7 mouse cellular contexts compared by ENCODE assay signal in the genomic region with DNA sequence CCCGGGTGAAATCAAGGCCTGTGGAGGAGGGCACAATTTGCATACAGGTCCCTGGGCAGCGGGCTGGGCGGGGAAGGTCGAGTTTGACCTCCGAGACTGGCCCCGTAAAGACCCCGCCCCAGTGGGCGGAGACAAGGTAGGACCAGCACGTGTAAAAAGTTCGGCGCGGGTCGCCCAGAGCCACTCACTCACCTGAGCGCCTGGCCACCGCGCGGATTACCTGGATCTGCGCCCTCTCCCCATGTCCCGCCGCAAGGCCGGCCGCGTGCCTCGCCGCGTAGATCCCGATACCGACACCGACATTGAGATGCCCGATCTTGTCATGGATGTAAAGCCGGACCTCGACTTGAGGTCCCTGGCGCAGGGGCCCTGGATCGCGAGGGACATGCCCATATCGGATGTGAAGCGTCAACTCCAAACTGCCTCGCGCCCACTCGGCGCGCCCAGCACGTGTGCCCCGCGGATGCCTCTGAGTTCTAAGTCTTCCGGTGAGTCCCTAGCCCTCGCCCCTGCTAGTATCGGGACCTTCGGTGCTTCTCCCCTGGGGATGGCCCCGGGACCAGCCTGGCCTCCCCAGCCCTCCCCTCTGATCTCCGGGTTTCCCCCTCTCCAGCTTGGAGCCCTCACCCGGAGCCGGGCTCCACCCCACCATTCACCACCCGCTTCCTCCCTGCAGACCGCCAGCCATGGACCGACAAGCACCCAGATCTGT. TPM values are rescaled to one million over a fixed set of nuclear protein-coding genes. Genes with fewer than 3 reads are reported as not detected.
DNase-seq lines count a peak whose midpoint lies in the region; ATAC-seq lines count a peak whose summit lies in the region.

A gene (plus strand): TSS at position 147 of the 712 bp plus-strand sequence.
A gene (minus strand): TSS at position 455 of the 712 bp plus-strand sequence.

- DNase-seq in B cell, adult 2 months = peak; percentile 72 to 76
- DNase-seq in CD8-positive naive resting alpha-beta T cell, adult 2 months (ENCODE audit: low read depth in 2 of 2, low spot score in 2 of 2) = peak; percentile 24 to 28
- peak; percentile 58 for DNase-seq in naive thymus-derived CD4-positive, alpha-beta T cell, adult 2 months (ENCODE audit: low read depth)
- no peak for DNase-seq in left cerebral cortex, postnatal 4 days

- peaks cover 39% of the 10 kb centered on the region for H3K27me3 ChIP-seq in embryonic facial prominence, embryonic 13.5 days
- peaks cover 33% of the 10 kb centered on the region for H3K27me3 ChIP-seq in hindbrain, embryonic 16.5 days (replicated peaks; ENCODE audit: control insufficient read depth, insufficient read depth, low read length)
- peaks cover 18% of the 10 kb centered on the region for H3K27me3 ChIP-seq in liver, embryonic 12.5 days (replicated peaks)

- peaks cover 28% of the 10 kb centered on the region for H3K36me3 ChIP-seq in embryonic facial prominence, embryonic 13.5 days
- H3K36me3 ChIP-seq in hindbrain, embryonic 16.5 days (ENCODE audit: control insufficient read depth, insufficient read depth, low read length) = peaks cover 14% of the 10 kb centered on the region
- peaks cover 28% of the 10 kb centered on the region for H3K36me3 ChIP-seq in liver, embryonic 12.5 days

- peak within 1 kb of the TSS; percentile 82 for H3K4me2 ChIP-seq in embryonic facial prominence, embryonic 13.5 days
- H3K4me2 ChIP-seq in hindbrain, embryonic 16.5 days (ENCODE audit: low read length) = peak within 1 kb of the TSS; percentile 60
- H3K4me2 ChIP-seq in liver, embryonic 12.5 days = peak within 1 kb of the TSS; percentile 92

- H3K4me1 ChIP-seq in embryonic facial prominence, embryonic 13.5 days = peaks cover 37% of the 10 kb centered on the region
- H3K4me1 ChIP-seq in hindbrain, embryonic 16.5 days (ENCODE audit: control insufficient read depth, insufficient read depth, low read depth, low read length) = peaks cover 16% of the 10 kb centered on the region
- H3K4me1 ChIP-seq in liver, embryonic 12.5 days = peaks cover 64% of the 10 kb centered on the region

- peak within 1 kb of the TSS; percentile 43 for H3K4me3 ChIP-seq in embryonic facial prominence, embryonic 13.5 days
- peak within 1 kb of the TSS; percentile 34 for H3K4me3 ChIP-seq in hindbrain, embryonic 16.5 days (ENCODE audit: low read length)
- H3K4me3 ChIP-seq in liver, embryonic 12.5 days = peak within 1 kb of the TSS; percentile 54

- intact Hi-C loops in left cerebral cortex, postnatal 4 days (cut with DNase I) = no loop called here

- WGBS in embryonic facial prominence, embryonic 13.5 days = under 1% methylated on average over 56 of the region's 56 CpGs
- 2% methylated on average over 56 of the region's 56 CpGs for WGBS in hindbrain, embryonic 16.5 days
- under 1% methylated on average over 56 of the region's 56 CpGs for WGBS in liver, embryonic 12.5 days (ENCODE audit: insufficient replicate concordance)

- no peaks in the 10 kb centered on the region for H3K9me3 ChIP-seq in embryonic facial prominence, embryonic 13.5 days
- no peaks in the 10 kb centered on the region for H3K9me3 ChIP-seq in hindbrain, embryonic 16.5 days (ENCODE audit: control insufficient read depth, low read length)
- no peaks in the 10 kb centered on the region for H3K9me3 ChIP-seq in liver, embryonic 12.5 days (replicated peaks)

- ATAC-seq in embryonic facial prominence, embryonic 13.5 days (ENCODE audit: insufficient number of reproducible peaks, insufficient read depth, low FRiP score, low TSS enrichment, low read depth) = no peak
- ATAC-seq in hindbrain, embryonic 16.5 days = no peak
- no peak for ATAC-seq in liver, embryonic 12.5 days

- peak within 1 kb of the TSS; percentile 67 for H3K9ac ChIP-seq in embryonic facial prominence, embryonic 13.5 days
- peak within 1 kb of the TSS; percentile 33 for H3K9ac ChIP-seq in hindbrain, embryonic 16.5 days (ENCODE audit: low read depth, low read length)
- H3K9ac ChIP-seq in liver, embryonic 12.5 days = peak within 1 kb of the TSS; percentile 62

- no peak within 1 kb of the TSS for H3K27ac ChIP-seq in embryonic facial prominence, embryonic 13.5 days
- no peak within 1 kb of the TSS for H3K27ac ChIP-seq in hindbrain, embryonic 16.5 days (ENCODE audit: low read depth, low read length)
- H3K27ac ChIP-seq in liver, embryonic 12.5 days = no peak within 1 kb of the TSS; the same call in 1 of the 2 replicates

RNA-seq across cellular contexts. Expression of the first gene that starts in this region (rescaled TPM):
- polyA plus RNA-seq in embryonic facial prominence, embryonic 13.5 days (2015; fragmentation: Nextera tagmentation; extraction: Ambion mirVana) = 0.67 and 0.83 TPM in 2 replicates
- polyA plus RNA-seq in hindbrain, embryonic 16.5 days (2015; fragmentation: Nextera tagmentation; extraction: Ambion mirVana) = 0.20 and 0.46 TPM in 2 replicates
- 1.5 TPM in 2 replicates for polyA plus RNA-seq in liver, embryonic 12.5 days (2016; fragmentation: Nextera tagmentation; extraction: Ambion mirVana)
- under 1 TPM; 0.22 to 0.24 TPM for total RNA-seq in left cerebral cortex, postnatal 4 days (2021)

RNA-seq across cellular contexts. Expression of the second gene that starts in this region (rescaled TPM):
- polyA plus RNA-seq in embryonic facial prominence, embryonic 13.5 days (2015; fragmentation: Nextera tagmentation; extraction: Ambion mirVana) = 169 and 174 TPM in 2 replicates
- 147 and 162 TPM in 2 replicates for polyA plus RNA-seq in hindbrain, embryonic 16.5 days (2015; fragmentation: Nextera tagmentation; extraction: Ambion mirVana)
- polyA plus RNA-seq in liver, embryonic 12.5 days (2016; fragmentation: Nextera tagmentation; extraction: Ambion mirVana) = 101 TPM in 2 replicates
- 10 to 100 TPM; 56.0 to 58.2 TPM for total RNA-seq in left cerebral cortex, postnatal 4 days (2021)
